Mouse (Mus musculus): ENCODE measurements around the gene Spock1.
A peak's percentile ranks its signal among the peaks of the same experiment; 100 is the strongest.

- TF ChIP-seq HCFC1 (IDR thresholded peaks at IDR 0.05; ENCODE audit: borderline replicate concordance, insufficient read depth, low read length) = no peak
- TF ChIP-seq ZC3H11A (IDR thresholded peaks at IDR 0.05; ENCODE audit: borderline replicate concordance, low read depth, low read length) = peak; percentile 27; the same call in 1 of the 2 replicates
Measured at GRCm38 (mm10) chr13:57476700-57477099, 431.4 kb downstream of the Spock1 start.

Measured in ES-E14 (cell line).